Mouse (Mus musculus) retina, embryonic 14.5 days (tissue): ENCODE measurements around the gene Grsf1.

Experiments used
- DNase-seq: peaks from one replicate; pipeline ENCODE4 v3.0.0-alpha.2; 2015; ENCODE audit warnings: low spot score

Gene Grsf1

GRCm38 (mm10) chr5:88688583-88689187 lies 12.7 kb upstream of the Grsf1 start:
- no peak for DNase-seq

- no peak for DNase-seq
Measured at GRCm38 (mm10) chr5:88687996-88688406, 12.0 kb upstream of the Grsf1 start.

DNA sequence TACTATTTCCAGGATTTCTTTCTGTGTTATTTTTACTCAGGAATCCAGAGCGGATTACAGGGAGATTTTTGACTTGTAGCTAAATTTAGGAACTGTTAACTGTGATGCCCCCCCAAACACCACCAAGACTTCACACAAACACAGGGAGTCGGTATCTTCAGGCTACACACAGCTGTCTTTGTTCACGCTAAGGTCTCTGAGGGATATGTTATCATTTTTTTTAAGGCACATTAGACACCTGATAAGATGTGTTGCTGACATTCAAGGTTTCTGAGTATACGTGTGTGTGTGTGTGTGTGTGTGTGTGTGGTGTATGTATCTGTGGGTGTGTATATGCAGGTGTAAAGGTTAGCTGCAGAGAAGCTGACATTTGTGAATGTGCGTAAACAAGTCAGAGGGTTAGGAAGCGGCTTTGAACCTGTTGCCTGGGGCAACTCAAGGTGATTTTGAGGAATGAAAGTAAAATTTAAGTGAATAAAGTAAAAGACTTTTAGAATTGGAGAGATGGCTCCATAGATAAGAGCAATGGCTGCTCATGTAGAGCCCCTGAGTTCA lies 9.9 kb upstream of the Grsf1 start:
- DNase-seq: no peak

DNA sequence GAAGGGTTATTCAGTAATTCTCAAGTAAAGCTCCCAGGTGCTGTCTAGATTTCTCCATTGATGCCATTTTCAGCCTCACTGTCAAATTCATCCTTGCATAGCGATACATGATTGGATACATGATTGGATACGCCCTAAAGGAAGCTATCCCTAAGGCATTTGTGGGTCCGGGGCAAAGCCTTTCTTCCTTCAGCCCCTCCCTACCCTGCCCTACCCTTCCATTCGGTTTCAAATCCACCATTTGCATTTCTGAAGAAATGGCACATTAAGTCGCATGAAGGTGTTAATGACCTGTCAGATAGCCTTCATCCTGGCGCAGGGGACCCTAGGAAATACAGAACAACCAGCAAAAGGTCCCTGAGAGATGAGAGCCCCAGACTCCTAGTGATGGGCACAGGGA lies 9.3 kb upstream of the Grsf1 start:
- no peak for DNase-seq

- no peak for DNase-seq
Measured at GRCm38 (mm10) chr5:88684226-88684625, 8.3 kb upstream of the Grsf1 start.

DNA sequence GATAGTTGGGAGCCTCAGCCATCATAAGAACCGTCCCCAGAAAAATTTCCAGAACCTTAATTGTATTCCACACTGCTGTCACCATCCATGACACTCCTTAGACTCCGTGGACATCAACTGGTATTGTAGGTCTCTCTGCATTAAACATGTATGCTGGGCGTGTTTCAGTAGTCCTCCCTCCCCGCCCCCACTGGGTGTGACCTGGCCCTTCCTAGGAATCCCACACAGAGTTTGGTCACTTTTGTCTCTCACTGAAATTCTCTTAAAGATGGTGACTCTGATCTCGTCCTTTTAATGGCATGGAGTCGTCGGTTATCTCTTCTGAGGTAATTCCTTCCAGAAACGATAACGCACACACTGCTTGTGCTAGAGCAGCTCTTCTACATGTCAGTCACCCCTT lies 7.7 kb upstream of the Grsf1 start:
- DNase-seq: no peak

- DNase-seq: no peak
Measured at GRCm38 (mm10) chr5:88680567-88680966, 4.6 kb upstream of the Grsf1 start.

DNA sequence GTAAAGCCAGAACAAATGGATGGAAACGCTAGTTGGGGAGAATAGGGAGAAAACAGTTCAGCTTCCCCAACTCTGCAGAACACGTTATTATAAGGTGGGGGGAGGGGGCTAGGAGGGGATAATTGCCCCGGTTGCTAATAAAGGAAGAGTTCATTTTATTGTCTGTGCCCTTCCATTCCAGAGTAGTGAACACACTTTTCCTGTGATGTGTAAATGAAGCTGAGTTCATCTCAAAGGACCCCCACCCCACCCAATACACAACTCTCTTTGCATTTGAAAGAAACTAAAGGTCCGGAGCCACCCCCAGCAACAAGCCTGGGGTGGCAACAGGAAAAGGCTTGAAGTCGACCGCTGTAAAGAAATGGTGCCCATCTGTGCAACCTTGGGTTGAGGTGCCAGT lies 3.4 kb upstream of the Grsf1 start:
- no peak for DNase-seq

GRCm38 (mm10) chr5:88678929-88679328 lies 3.0 kb upstream of the Grsf1 start:
- no peak for DNase-seq

DNA sequence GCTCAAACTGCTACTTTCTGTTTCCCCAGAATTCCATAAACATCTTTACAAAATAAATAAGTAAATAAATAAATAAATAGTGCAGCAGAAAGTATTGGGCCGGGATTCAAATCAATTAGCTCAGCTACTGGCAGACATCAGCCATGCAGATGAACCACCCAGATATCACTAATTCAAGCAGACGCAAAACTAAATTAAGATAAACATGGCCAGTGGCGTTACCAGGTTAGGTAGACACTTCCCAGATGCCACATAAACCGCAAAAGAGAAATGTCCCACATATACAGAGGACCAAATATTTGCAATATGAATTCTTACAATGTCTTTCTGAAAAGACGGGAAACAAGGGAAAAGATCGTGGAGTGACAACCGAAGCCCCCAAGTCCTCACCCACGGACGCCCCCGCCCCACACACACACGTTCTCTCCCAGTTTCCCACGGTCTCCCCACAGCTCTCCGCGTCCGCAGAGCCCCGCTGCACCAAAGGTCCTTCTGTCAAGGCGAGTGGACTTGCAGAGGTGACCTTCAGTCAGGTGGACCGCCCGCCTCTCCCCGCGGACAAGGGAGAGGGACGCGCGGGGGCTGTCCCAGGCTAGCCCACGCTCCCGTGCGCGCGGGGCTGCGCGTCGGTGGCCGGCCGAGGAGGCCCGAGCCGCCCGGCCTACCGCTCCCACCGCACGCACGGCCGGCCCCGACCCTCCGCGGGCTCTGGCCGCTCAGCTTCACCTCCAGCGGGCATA lies 1.1 kb downstream of the Grsf1 start:
- peak; percentile 56 for DNase-seq

DNA sequence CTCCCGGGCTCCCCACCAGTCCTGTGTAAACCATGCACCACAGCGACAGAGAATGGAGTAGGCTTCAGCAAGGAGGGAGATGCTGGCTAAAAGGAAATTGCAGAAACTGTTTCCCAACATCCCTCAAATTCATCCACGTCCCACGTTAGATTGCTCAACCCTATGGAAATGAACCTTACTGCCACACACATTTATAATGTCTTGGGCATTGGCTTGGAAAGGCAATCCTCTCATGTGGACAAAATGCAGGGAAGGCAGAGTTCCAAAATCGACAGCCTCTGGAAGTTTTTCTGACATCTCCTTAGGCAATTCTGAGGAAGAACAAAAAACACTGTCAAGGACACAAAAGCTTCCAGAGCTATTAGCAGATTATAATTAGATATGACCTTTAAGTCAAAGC lies 12.1 kb downstream of the Grsf1 start:
- DNase-seq: no peak

- no peak for DNase-seq
Measured at GRCm38 (mm10) chr5:88663151-88663550, 12.8 kb downstream of the Grsf1 start.

GRCm38 (mm10) chr5:88657868-88658267 lies 18.1 kb downstream of the Grsf1 start:
- DNase-seq: no peak

DNA sequence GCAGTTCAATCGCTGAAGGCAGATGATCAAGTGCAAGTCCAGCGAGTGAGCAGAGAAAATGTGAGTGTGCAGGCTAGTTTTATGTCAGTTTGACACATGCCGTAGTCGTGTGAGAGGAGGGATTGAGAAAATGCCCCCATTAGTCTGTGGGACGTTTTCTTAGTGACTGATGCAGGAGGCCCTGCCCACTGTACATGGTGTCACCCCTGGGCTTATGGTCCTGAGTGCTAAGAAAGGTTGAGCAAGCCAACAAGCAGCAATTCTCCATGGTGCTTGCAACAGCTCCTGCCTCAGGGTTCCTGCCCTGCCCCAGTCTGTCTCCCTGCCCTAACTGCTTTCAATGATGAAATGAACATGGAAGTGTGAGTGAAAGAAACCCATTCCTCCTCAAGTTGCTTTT lies 23.4 kb downstream of the Grsf1 start:
- DNase-seq: no peak

GRCm38 (mm10) chr5:88649250-88650173 lies 26.5 kb downstream of the Grsf1 start:
- no peak for DNase-seq

DNA sequence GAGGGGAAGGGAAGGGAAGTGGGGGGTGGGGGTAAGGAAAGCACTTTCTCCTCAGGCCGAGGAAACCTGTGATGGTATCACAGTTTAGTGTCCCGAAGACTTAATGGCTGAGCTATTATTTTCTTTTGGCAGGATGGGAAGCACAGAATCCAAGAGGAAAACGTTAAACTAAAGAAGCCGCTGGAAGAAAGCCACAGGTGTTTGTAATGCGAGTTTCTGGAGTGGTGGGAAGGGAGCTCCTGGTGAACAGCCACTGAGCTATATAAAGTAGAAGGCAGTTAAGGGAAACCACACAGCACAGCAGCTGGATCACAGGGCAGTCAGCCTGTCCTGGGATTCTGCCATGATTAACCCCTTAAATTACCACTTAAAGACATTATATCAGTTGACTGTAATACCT lies 30.6 kb downstream of the Grsf1 start:
- DNase-seq: no peak

DNA sequence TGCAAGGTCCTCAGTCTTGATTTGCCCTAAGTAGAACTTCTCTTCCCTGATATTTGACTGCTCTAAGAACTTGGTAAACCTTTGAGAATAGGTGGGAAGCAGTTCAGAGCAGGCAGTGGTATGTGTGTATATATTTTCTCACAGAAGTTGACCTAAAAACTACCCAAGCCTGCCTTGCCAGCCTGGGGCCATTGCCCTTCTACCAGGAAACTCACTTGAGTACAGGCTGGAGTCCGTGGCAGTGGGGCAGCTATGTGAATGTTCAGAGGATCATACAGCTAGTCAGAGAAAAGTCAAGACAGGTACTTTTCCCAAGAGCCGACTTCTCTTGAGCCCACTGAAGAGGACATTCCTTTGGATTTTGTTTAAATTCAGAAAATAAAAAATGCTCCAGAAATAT lies 31.1 kb downstream of the Grsf1 start:
- DNase-seq: no peak

- no peak for DNase-seq
Measured at GRCm38 (mm10) chr5:88643491-88643890, 32.5 kb downstream of the Grsf1 start.

DNA sequence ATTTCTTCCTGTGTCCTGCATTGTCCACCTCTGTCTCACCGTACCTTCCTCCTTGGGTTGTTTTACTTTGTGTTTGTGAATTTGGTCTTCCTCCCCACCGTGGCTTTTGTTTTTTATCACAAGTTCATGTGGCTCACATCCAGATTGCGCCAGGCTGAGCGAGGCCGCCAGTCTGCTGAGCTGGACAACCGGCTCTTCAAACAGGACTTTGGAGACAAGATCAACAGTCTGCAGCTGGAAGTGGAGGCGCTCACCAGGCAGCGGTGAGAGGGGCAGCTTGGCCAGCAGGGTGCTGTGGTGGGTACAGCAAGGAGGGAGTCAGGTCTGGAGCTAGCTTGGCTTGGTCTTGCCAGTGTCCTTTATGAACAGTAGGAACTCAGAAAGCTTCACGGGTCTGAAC lies 33.2 kb downstream of the Grsf1 start:
- no peak for DNase-seq

GRCm38 (mm10) chr5:88634076-88634475 lies 41.9 kb downstream of the Grsf1 start:
- DNase-seq: no peak

- no peak for DNase-seq
Measured at GRCm38 (mm10) chr5:88632463-88632862, 43.5 kb downstream of the Grsf1 start.

GRCm38 (mm10) chr5:88631545-88631944 lies 44.4 kb downstream of the Grsf1 start:
- no peak for DNase-seq

DNA sequence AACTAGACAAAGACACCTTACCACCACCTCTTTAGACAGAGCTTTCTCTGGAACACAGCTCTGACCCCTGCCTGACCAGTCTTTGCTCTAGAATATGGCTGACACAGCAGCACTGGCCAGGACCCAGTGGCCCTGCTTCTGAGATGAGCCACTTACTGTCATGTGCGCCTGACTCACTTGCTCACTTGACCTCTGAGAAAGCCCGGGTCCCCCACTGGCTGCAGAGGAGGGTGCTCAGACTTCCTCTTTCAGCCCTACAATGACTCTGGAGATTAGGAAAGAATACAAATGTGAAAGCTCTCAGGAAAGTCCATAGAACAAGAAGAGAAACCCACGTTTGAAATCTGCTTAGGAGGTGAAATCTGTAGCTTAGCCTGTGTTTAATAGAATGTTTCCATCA lies 45.1 kb downstream of the Grsf1 start:
- DNase-seq: no peak
